ENCODE assay signal across 26 mouse cellular contexts in genomic region chr7:139477748-139478147, GRCm38 (mm10).
"Had no signal": no experiment of that assay in that cellular context is flagged by ENCODE, and none has a peak within 500 bp of the region (broad histone marks: within the 10 kb centered on the region; RNA-seq: fewer than 3 reads in every experiment).

No protein-coding gene starts in this region.

- H3K9me3 ChIP-seq: embryonic facial prominence, embryonic 10.5 days; embryonic facial prominence, embryonic 12.5 days; embryonic facial prominence, embryonic 13.5 days; embryonic facial prominence, embryonic 15.5 days; forebrain, embryonic 10.5 days; forebrain, embryonic 12.5 days; forebrain, embryonic 13.5 days; heart, embryonic 10.5 days had no signal

- H3K4me1 ChIP-seq: embryonic facial prominence, embryonic 12.5 days; forebrain, embryonic 12.5 days; forebrain, embryonic 13.5 days had no signal

- H3K27me3 ChIP-seq: embryonic facial prominence, embryonic 12.5 days; embryonic facial prominence, embryonic 13.5 days; embryonic facial prominence, embryonic 15.5 days; forebrain, embryonic 12.5 days; forebrain, embryonic 13.5 days had no signal

- DNase-seq: cerebellum, adult 9-11 months; cerebellum, postnatal 10 days; cerebellum, postnatal 14 days; cerebellum, postnatal 25 days; cerebellum, postnatal 36 days; embryo, embryonic 11 days; forebrain, postnatal 0 days; gastrocnemius, adult 2 months; gastrocnemius, postnatal 10 days; gastrocnemius, postnatal 14 days; gastrocnemius, postnatal 25 days; gastrocnemius, postnatal 36 days; heart, adult 11 months; heart, adult 18-20 months; heart, adult 2 months had no signal

- H3K27ac ChIP-seq: embryonic facial prominence, embryonic 10.5 days; embryonic facial prominence, embryonic 12.5 days; embryonic facial prominence, embryonic 13.5 days; embryonic facial prominence, embryonic 15.5 days; forebrain, embryonic 10.5 days; forebrain, embryonic 12.5 days; forebrain, embryonic 13.5 days; gastrocnemius, adult 2 months; heart, adult 2 months; heart, embryonic 10.5 days had no signal

- H3K4me3 ChIP-seq: embryonic facial prominence, embryonic 10.5 days; embryonic facial prominence, embryonic 12.5 days; embryonic facial prominence, embryonic 13.5 days; embryonic facial prominence, embryonic 15.5 days; erythroblast, embryonic 14.5 days; forebrain, embryonic 10.5 days; forebrain, embryonic 12.5 days; forebrain, embryonic 13.5 days; gastrocnemius, adult 2 months; heart, adult 2 months; heart, embryonic 10.5 days had no signal

- H3K36me3 ChIP-seq: embryonic facial prominence, embryonic 12.5 days; forebrain, embryonic 10.5 days; forebrain, embryonic 12.5 days had no signal

- H3K4me2 ChIP-seq: embryonic facial prominence, embryonic 12.5 days; embryonic facial prominence, embryonic 13.5 days; embryonic facial prominence, embryonic 15.5 days; forebrain, embryonic 12.5 days; forebrain, embryonic 13.5 days; heart, embryonic 11.5 days had no signal

- H3K9ac ChIP-seq: embryonic facial prominence, embryonic 12.5 days; embryonic facial prominence, embryonic 13.5 days; embryonic facial prominence, embryonic 15.5 days; forebrain, embryonic 12.5 days; forebrain, embryonic 13.5 days; forebrain, postnatal 0 days had no signal

- ATAC-seq: forebrain, embryonic 13.5 days; forebrain, embryonic 16.5 days; forebrain, postnatal 0 days had no signal
